Mouse (Mus musculus) frontal cortex, adult 2 months (tissue): ENCODE measurements at regions not wholly inside any gene's neighbourhood (a gene's known extent, or its start where the extent isn't known, plus 50 kb on each side); places are given as distances from the start of the nearest gene placed in this dataset.

ENCODE experiments used
- DNase-seq, 2 experiments: peaks; one replicate each; pipeline ENCODE4 v3.0.0; 2022; ENCODE audit warnings: low spot score in 1 of 2; ENCODE audit errors: extremely low spot score in 1 of 2

DNA sequence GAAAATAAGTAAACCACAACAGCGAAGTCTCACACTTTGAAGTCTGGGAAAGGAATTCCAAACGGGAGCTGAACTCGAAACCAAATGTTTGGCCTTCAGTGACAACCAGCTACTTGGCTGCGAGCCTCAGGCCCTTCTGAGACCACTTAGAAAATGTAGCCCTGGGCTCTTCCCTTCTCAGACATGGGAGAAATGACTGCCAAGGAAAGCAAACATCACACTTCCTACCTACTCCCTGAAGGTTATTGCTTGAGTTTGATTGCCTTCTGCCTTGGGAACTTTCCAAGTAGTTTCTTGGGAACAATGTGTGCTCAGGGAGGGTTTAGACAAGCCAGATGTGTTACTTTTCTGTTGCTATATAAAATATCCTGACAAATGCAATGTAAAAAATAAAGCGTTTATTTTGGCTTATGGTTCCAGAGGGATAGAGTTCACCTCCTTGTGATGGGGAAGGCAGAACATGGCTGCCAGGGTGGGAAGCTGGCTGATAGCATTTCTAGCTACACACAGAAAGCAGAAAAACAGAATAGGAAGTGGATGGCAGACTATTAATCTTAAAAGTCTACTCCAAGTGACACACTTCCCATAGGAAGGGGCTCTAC is 194.8 kb upstream of the Rack1 start:
- peak in 1 of 2 experiments; percentile 16 for DNase-seq

DNA sequence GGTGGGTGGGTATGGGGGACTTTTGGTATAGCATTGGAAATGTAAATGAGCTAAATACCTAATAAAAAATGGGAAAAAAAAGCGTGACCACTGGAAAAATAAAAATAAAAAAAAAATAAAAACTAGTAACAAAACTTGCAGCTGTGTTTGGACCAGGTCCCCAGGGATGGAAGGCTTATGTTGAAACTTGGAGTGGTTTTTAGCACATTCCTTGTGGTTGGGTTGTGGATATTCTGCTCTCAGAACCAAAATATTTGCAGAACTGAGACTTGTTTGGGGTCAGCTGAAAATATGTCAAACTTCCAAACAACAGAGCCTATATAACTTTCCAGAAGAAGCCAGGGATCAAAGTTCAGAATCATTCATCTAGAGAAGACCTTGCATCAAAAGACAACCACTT is 199.0 kb upstream of the Rack1 start:
- DNase-seq = no peak

DNA sequence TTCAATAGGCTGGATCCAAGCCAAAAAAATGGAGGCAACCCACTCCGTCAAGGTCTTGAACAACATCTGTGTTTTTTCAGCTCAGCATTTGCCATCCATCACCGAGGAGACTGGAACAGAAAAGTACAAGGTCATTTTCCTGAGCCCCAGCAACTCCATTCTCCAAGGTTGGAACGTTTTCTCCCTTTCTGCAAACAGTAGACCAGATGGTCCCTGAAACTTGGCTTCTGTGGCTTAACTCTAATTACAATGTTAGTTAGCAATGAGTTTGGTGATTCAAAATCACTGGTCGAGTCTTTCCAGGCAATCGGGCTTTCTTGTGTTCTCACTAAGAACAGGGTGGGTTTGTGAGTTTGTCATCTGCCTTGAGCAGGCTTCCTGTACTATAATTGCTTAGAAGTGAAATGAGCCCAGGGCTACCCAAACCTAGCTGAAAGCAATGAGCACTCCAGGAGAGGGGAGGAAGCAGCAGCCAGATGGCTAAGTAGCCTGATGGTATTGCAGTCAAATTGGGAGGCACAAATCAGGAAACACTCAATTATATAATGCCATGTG is 200.5 kb upstream of the Rack1 start:
- peak in 1 of 2 experiments; percentile 17 for DNase-seq

DNA sequence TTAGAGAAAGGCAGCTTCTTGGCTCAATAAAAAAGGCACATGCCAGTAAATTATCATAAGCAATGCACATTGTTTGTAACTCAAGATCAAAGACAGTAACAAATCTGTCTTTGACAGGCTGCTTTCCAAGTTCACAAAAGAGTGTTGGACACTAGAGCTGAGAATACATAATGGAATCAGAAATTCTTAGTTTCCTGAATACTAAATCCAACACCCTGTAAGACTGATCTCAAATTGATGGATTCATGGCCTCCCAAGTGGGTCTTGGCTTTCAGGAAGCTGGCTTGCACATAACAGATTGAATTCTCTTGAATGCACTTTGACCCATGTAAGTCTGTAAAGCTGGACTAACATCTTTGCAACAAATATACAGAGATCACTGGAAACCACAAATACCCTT is 201.1 kb upstream of the Rack1 start:
- no peak for DNase-seq

DNA sequence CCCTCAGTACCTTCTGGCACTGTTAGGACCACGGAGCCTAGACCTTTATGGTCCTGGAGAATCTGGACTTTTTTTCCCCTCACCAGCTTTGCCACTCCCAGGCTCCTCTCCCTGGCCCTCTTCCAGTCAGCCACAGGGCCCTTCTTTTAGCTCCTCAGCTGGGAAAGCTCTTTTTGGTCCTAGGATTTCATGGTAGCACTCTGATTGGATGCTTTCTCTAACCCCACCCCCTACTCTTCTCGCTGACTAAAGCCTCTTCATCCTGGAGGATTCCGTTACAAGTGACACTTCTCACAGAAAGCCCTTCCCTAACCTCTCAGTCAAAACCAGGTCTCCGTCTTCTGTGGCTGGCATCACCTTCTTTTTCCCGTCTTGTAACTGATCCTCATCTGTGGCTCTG is 205.7 kb upstream of the Rack1 start:
- DNase-seq = no peak

DNA sequence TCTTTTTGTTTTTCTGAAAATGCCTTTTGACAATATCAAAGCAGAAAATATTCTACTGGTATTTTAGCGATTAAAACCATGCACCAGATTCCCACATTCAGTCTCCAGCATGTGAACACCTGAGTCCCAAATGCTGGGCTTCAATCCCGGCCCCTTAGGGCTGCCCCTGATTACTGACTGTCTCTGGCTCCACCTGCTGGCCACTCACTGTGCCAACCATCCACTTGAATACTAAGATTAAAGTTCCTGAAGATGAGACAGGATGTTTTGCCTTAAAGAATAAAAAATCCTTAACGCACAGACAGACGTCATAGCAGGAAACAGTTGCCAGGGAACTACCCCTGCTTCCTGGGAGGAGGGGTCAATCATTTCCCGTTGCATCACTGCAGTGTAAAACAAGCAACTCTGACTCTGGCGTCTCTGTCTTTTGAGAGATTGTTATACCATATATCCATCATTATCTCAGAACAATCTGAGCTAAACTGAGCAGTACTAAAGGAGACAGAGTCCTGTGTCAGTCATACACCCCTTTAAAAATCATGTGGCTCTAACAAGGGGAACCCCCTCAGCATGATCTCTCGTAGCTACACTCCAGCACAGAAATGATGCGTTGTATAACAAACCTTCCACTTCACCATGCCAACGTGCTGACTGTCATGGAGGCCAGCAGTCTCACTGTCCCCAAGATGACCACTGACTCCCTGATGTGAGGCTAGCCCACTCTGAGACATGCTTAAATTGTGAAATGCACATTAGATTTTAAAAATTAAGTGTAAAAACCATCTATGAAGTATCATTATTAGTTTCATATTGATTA is 211.1 kb upstream of the Rack1 start:
- DNase-seq = peak in 1 of 2 experiments; percentile 77

DNA sequence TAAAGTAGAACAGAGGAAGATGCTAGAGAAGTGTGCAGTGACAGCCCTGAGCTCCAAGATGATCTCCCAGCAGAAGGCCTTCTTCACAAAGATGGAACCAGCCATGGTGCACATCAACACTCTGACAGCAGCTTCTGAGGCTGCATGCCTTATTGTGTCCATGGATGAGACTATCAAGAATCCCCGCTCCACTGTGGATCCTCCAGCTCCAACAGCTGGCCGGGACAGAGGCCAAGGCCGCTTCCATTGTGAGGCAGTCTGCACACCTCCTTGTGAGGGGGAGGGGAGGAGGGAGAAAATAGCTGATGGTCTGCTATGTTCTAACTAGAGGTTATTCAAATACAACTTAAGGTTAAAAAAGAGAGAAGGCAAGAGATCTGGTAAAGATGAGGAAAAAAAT is 231.4 kb upstream of the Rack1 start:
- no peak for DNase-seq

DNA sequence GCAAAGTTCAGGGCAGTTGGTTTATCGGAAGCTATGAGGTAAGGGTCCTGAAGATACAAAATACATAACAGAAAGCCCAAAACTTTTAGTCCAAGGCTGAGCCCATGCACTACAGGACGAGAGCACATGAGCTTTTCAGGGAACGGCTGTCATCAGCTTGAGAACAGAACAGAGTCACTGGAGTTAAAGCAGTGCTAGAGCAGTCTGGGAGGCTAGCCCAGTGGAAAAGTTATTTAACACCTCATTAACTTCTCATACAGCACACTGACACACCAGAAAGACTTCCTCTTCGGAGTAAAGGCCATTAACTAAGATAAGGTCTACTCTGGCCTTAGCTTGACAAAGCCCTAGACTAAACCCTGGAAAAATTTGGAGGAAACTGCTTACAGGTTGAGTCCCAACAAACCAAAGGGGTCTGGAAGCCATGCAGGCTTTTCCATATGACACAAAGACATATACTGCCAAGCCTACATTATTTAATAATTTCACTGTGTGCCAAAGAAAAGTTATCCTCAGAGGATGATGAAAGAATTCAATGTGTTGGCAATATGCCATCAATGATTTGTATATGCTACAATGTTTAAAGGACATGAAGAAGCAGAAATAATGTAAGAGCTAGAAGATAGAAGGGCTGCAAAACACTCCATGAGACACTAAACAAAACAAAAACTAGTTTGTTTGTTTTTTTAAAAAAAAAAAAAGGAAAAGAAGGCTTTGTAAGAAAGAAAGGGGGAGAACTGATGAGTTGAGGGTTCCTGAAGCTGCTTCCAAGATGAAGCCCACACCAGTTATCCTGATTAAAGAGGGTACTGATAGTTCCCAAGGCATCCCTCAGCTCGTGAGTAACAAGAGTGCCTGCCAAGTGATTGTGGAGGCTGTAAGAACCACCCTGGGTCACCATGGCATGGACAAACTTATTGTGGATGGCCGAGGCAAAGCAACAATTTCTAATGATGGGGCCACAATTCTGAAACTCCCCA is 232.3 kb upstream of the Rack1 start:
- DNase-seq = no peak

DNA sequence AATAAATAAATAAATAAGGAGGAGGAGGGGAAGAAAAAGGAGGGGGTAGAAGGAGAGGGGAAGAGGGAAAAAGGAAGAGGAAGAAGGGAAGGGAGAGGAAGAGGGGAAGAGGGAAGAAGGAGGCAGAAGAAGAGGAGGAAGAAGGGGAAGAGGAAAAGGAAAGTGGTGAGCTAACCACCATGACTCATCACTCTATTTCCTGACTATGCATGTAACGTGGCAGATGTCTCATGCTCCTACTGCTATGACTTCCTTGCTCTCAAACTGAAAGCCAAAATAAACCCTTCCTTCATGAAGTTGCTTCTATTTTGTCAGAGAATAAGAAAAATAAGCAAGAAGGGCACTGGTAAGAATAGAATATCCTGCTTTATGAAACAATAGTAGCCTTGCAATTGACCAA is 242.1 kb upstream of the Rack1 start:
- peak in 1 of 2 experiments; percentile 23 for DNase-seq

DNA sequence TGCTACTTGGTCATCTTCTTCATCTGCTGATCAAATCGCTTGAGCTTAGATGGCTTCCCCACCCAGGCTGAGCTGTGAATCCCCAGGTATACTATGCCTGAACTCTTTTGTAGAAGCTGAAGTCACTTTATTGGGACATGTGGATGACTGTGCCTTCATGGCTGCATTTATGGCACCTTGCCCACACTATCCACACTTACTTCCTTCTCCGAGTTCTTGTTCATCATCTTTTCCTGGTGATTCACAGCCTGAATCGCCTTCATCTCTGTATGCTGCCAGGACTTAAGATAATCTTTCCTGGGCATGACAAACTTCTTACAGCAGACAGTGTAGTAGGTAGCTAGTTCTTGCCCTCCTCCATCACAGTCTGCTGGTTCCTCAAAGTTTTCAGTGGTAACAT is 248.1 kb upstream of the Rack1 start:
- DNase-seq = peak; percentile 34 to 51

DNA sequence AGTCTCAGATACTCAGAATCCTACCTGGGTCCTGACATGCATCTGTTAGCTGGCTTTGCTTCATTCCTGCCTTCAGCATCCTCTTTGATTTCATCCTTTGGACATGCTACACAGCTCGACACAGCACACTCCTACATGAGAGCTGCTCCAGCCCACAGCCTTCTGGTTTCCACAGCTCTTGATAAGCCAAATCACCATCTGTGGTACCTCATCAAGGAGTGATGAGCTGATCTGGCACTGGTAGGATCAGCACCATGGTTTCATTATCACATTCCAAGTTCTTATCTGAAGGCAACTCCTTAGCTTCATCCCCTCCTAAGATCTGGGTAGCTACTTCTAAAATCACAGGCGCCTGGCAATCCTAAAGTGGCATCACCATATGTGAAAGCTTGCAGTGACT is 248.9 kb upstream of the Rack1 start:
- peak; percentile 55 to 58 for DNase-seq

DNA sequence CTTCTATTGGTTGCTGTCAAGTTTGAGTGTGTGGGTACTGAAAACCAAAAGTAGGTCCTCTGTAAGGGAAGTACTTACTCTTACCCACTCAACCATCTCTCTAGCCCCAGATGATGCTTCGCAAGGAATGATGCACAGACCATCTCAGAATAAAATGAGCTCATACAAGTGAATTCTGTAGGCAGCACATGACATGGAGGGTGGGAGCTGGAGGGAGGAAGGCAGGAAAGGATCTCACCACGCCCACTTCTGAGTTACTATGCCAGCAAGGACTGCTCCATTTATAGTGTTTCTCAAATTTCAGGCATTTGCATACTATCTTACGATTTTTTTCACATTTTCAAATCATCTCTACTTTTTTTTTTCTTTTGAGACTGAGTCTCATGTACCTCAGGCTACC is 273.8 kb upstream of the Rack1 start:
- DNase-seq = peak; percentile 11 to 40

DNA sequence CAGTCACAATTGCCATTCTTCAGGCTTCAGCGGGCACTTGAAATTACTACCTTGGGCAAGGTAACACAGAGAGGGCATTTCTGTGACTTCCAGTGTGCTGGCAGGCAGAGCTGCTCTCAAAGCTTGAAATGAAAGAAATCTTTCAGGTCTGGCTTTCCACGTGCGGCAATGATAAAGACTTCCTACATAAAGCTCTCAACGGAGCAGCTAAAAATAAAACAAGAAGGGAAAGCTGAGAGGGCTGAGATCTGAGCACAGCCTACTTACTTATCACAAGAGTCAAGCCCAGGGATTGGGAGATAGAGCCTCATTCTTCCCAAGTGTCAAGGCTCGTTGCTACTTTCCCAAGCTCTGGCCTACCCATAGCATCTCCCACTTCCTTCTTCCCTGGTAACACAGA is 274.6 kb upstream of the Rack1 start:
- DNase-seq = peak in 1 of 2 experiments; percentile 18

DNA sequence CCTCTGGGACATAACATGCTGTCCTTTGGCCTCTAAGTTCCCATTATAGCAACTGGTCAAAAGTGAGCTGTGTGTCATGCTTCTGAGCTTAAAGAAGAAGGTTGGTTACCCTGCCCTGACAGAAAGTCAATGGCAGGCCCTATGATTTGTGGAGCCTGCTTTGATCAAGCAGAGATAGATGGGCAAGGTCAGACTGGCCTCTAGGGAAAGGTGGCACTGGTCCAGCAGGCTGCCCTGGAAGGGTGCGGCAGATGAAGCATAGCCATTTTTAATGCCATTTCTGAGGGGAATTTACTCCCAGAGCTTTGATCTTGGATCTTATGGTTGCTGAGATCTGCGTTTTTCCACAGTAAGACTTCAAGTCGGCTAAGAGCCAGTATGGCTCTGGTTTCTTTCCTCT is 293.2 kb upstream of the Rack1 start:
- DNase-seq = no peak

DNA sequence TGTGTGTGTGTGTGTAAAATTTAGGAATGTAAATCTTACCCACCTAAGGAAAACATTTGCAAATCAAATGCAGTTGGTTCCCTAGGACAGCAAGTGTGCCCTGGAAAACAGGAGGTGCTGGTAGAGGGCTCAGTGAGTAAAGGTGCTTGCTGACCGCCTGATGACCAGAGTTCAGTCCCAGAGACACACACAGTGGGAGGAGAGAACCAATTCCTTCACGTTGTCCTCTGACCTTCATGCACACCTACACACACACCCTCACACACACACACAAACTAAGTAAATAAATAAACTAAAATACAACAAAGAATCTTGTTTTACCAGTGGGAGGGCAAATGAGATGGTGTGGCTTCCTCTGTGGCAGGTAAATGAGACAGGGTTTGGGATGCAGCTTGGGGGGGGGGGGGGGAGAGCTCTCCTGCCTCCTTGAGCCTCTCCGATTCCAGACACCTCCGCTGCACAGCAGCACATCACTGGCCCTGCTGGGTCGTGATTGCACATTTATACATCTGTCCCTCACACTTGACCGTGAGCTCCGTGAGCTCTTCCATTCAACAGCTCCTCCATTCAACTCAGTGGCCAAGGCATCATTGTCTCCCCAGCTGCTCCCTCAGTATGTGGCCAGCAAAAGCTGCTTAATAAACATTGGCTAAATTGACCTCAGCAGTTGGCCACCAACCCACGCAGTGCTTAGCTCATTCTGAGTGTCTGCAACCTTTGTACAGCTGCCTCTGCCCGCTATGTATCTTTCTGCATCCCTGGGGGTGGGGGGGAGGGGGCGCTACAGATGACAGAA is 297.9 kb upstream of the Rack1 start:
- no peak for DNase-seq

DNA sequence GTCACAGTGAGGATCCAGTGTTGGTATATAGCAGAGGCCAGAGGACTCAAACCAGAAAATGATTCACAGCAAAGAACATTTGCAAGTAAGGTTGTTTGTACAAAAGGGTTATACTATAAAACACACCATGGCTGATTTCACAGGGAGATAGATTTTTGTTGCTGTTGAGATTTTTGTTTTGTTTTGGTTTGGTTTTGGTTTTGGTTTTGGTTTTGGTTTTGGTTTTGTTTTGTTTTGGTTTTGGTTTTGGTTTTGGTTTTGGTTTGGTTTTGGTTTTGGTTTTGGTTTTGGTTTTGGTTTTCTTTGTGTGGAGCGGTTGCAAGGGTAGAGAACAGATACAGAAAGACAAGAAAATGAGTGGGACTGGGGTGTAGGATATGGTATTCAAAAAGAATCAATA is 301.1 kb upstream of the Rack1 start:
- no peak for DNase-seq

DNA sequence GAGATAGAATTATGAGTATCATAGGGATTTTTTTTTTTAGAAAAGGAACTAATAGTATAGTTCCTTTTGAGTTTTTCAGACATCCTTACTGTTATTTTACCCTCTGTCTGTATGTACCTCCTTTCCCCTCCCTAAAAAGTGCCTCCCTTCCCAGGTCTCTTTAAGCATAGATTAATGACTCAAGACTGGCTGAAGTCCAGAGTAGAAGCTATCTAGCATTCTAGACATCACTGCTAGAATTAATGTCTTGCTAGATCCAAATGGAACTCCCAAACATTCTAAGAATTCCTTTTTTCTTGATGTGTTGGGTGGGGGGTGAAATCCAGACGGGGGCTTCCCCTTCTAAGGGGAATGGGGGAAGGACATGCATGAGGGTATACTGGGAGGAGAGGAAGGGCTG is 311.8 kb upstream of the Rack1 start:
- no peak for DNase-seq

DNA sequence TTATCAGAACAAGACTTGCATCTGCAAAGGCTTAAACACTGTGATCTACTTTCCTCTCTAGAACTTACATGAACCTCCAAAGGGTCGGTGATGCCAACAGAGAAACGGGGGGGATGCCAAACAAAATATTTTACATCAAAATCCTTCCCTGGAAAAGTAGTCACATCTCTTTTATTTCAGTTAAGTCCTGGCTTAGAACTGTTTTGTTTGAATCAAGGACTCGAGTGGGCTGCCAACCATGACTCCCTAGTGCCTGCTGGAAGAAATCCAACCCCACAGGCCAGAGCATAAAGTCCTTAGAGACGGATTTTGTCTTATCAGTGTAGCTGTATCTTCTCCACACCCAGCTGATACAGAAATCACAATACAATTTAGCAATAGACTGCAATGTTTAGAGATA is 336.1 kb upstream of the Rack1 start:
- DNase-seq = no peak

DNA sequence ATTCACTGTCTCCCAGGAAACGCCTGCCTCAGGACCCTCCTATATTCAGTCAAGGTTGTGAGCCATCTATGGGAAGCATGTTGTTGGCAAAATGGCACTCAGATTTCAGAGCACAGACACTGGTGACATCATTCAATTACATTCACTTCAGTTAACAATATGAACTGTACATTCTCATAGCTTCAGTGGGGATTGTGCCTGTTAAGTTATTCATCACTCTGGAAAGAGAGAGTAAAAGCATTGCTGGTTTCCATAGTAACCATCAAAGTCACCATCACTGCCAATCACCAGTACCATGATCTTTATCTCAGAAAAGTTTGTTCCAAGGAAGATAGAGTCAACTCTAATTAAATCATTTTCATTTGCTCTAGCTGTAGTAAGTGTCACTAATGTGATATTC is 350.2 kb upstream of the Rack1 start:
- DNase-seq = no peak
